Mouse (Mus musculus) midbrain, embryonic 11.5 days (tissue): ENCODE data around the gene Grik3. TPM values are rescaled to one million over a fixed set of nuclear protein-coding genes. Genes with fewer than 3 reads are reported as not detected.

Experiments
- ATAC-seq: fragments of 200-750 bp; cut with Nextera tagmentation; 2 replicates; pipeline ENCODE4 v1.8.0; 2017; ENCODE audit warnings: moderate TSS enrichment, moderate library complexity; ENCODE audit not compliant: low FRiP score
- DNase-seq: peaks from one replicate; pipeline ENCODE4 v3.0.0; 2015; ENCODE audit warnings: low spot score; ENCODE audit errors: missing footprints
- H3K27ac ChIP-seq: fragments of 300-500 bp; sonication (generic); 2 replicates; pipeline ENCODE4 v1.5.1; 2014; ENCODE audit warnings: low read depth, low read length
- H3K27me3 ChIP-seq: fragments of 300-500 bp; sonication (generic); 2 replicates; pipeline ENCODE4 v1.6.1; 2014; ENCODE audit warnings: mild to moderate bottlenecking, low read length, moderate library complexity, mixed read lengths; ENCODE audit not compliant: control insufficient read depth, insufficient read depth
- H3K36me3 ChIP-seq: fragments of 300-500 bp; sonication (generic); 2 replicates; pipeline ENCODE4 v1.6.1; 2014; ENCODE audit warnings: mild to moderate bottlenecking, low read length, moderate library complexity, mixed read lengths; ENCODE audit not compliant: control insufficient read depth, insufficient read depth
- H3K4me1 ChIP-seq: fragments of 300-500 bp; sonication (generic); 2 replicates; pipeline ENCODE4 v1.6.1; 2014; ENCODE audit warnings: low read length; ENCODE audit not compliant: control insufficient read depth, insufficient read depth
- H3K4me2 ChIP-seq: fragments of 300-500 bp; sonication (generic); 2 replicates; pipeline ENCODE4 v1.6.1; 2014; ENCODE audit warnings: mild to moderate bottlenecking, moderate library complexity
- H3K4me3 ChIP-seq: fragments of 300-500 bp; sonication (generic); 2 replicates; pipeline ENCODE4 v1.5.1; 2014; ENCODE audit warnings: low read depth, low read length
- H3K9ac ChIP-seq: fragments of 300-500 bp; sonication (generic); 2 replicates; pipeline ENCODE4 v1.6.1; 2014; ENCODE audit warnings: low read length
- H3K9me3 ChIP-seq: fragments of 300-500 bp; sonication (generic); 2 replicates; pipeline ENCODE4 v1.6.1; 2016; ENCODE audit warnings: low read length; ENCODE audit not compliant: control insufficient read depth
- WGBS: fragments of 180-500 bp; shearing (Covaris S2); extraction: QIAGEN DNeasy Blood & Tissue Kit; methylation state at CpG from one replicate; pipeline ENCODE4 v1.1.7; 2014; 5-methylcytosine and 5-hydroxymethylcytosine counted together
- polyA plus RNA-seq: library from polyadenylated mRNA; unstranded; fragments of >200 nt; fragmentation: Nextera tagmentation; extraction: Ambion mirVana; gene quantifications from 2 replicates; pipeline ENCODE4 v1.2.1, GENCODE M21; 2014

The Grik3 gene
- polyA plus RNA-seq, 1 experiment from 2014 or later = 0.60 TPM

GRCm38 (mm10) chr4:125488796-125489637, 1.5 kb upstream of the Grik3 start:
- 2% methylated on average over 26 of the region's 26 CpGs for WGBS
- no peak overlapping the region for H3K4me3 ChIP-seq
- H3K27me3 ChIP-seq = peaks cover 98% of the 10 kb centered on the region
- no peaks in the 10 kb centered on the region for H3K36me3 ChIP-seq
- H3K9ac ChIP-seq = no peak overlapping the region
- DNase-seq = peak; percentile 92
- ATAC-seq = no peak
- no peak overlapping the region for H3K27ac ChIP-seq
- H3K4me2 ChIP-seq = peak overlapping the region; percentile 81; the same call in 1 of the 2 replicates
- H3K4me1 ChIP-seq = peaks cover 53% of the 10 kb centered on the region
- H3K9me3 ChIP-seq = no peaks in the 10 kb centered on the region

GRCm38 (mm10) chr4:125489901-125490590, 454 bp upstream of the Grik3 start:
- WGBS = under 1% methylated on average over 74 of the region's 81 CpGs
- H3K27me3 ChIP-seq = peaks cover 99% of the 10 kb centered on the region
- peak; percentile 47 for ATAC-seq
- H3K9me3 ChIP-seq = no peaks in the 10 kb centered on the region
- H3K9ac ChIP-seq = peak overlapping the region; percentile 57
- no peaks in the 10 kb centered on the region for H3K36me3 ChIP-seq
- H3K4me1 ChIP-seq = peaks cover 54% of the 10 kb centered on the region
- peak overlapping the region; percentile 45 for H3K4me3 ChIP-seq
- peak overlapping the region; percentile 81 for H3K4me2 ChIP-seq
- H3K27ac ChIP-seq = no peak overlapping the region
- DNase-seq = peak; percentile 95

GRCm38 (mm10) chr4:125491505-125492121, 1.1 kb downstream of the Grik3 start:
- Histone ChIP-seq H3K9ac (peak overlapping the region; percentile 22), H3K9me3 (no peaks in the 10 kb centered on the region), H3K27ac (no peak overlapping the region), H3K27me3 (peaks cover 91% of the 10 kb centered on the region), H3K4me1 (peaks cover 43% of the 10 kb centered on the region), H3K4me2 (peak overlapping the region; percentile 81), H3K36me3 (no peaks in the 10 kb centered on the region), H3K4me3 (peak overlapping the region; percentile 45)
- under 1% methylated on average over 42 of the region's 42 CpGs for WGBS
- ATAC-seq (no peak), DNase-seq (peak; percentile 93)

GRCm38 (mm10) chr4:125492122-125492505, 1.6 kb downstream of the Grik3 start:
- peaks cover 42% of the 10 kb centered on the region for H3K4me1 ChIP-seq

GRCm38 (mm10) chr4:125492706-125493105, 2.2 kb downstream of the Grik3 start:
- DNase-seq = no peak
- 19% methylated on average over 9 of the region's 9 CpGs for WGBS

More at GRCm38 (mm10) chr4:125492122-125492505, 1.6 kb downstream of the Grik3 start:
- 16% methylated on average over 9 of the region's 9 CpGs for WGBS
- peak overlapping the region; percentile 81 for H3K4me2 ChIP-seq
- no peaks in the 10 kb centered on the region for H3K36me3 ChIP-seq
- peak overlapping the region; percentile 22; the same call in 1 of the 2 replicates for H3K9ac ChIP-seq
- H3K27ac ChIP-seq = no peak overlapping the region
- ATAC-seq (no peak), DNase-seq (peak; percentile 90)
- peak overlapping the region; percentile 45 for H3K4me3 ChIP-seq
- H3K9me3 ChIP-seq = no peaks in the 10 kb centered on the region
- peaks cover 86% of the 10 kb centered on the region for H3K27me3 ChIP-seq

GRCm38 (mm10) chr4:125493124-125493523, 2.6 kb downstream of the Grik3 start:
- Histone ChIP-seq H3K9ac (no peak overlapping the region), H3K4me3 (no peak overlapping the region), H3K9me3 (no peaks in the 10 kb centered on the region), H3K27me3 (peaks cover 79% of the 10 kb centered on the region), H3K36me3 (no peaks in the 10 kb centered on the region), H3K4me2 (no peak overlapping the region), H3K27ac (no peak overlapping the region), H3K4me1 (peaks cover 35% of the 10 kb centered on the region)
- ATAC-seq = no peak
- 4% methylated on average over 8 of the region's 8 CpGs for WGBS
- DNase-seq = no peak

More at GRCm38 (mm10) chr4:125492706-125493105, 2.2 kb downstream of the Grik3 start:
- Histone ChIP-seq H3K9me3 (no peaks in the 10 kb centered on the region), H3K9ac (no peak overlapping the region), H3K27me3 (peaks cover 82% of the 10 kb centered on the region), H3K4me3 (no peak overlapping the region), H3K4me1 (peaks cover 39% of the 10 kb centered on the region), H3K36me3 (no peaks in the 10 kb centered on the region), H3K4me2 (no peak overlapping the region), H3K27ac (no peak overlapping the region)
- no peak for ATAC-seq

GRCm38 (mm10) chr4:125495477-125495876, 5.0 kb downstream of the Grik3 start:
- DNase-seq (no peak), ATAC-seq (no peak)
- no peak overlapping the region for H3K9ac ChIP-seq
- 26% methylated on average over 8 of the region's 8 CpGs for WGBS
- no peak overlapping the region for H3K4me3 ChIP-seq
- H3K9me3 ChIP-seq = no peaks in the 10 kb centered on the region
- peaks cover 60% of the 10 kb centered on the region for H3K27me3 ChIP-seq
- H3K36me3 ChIP-seq = no peaks in the 10 kb centered on the region
- H3K4me1 ChIP-seq = peaks cover 24% of the 10 kb centered on the region
- H3K27ac ChIP-seq = no peak overlapping the region
- H3K4me2 ChIP-seq = no peak overlapping the region

- DNase-seq (no peak), ATAC-seq (no peak)
- Histone ChIP-seq H3K27ac (no peak overlapping the region), H3K4me3 (no peak overlapping the region), H3K36me3 (no peaks in the 10 kb centered on the region), H3K9ac (no peak overlapping the region), H3K4me1 (peaks cover 11% of the 10 kb centered on the region), H3K27me3 (peaks cover 45% of the 10 kb centered on the region), H3K4me2 (no peak overlapping the region), H3K9me3 (no peaks in the 10 kb centered on the region)
- 0% methylated on average over 1 of the region's 1 CpGs for whole genome bisulfite sequencing
These were observed 6.5 kb downstream of the Grik3 start for GRCm38 (mm10) chr4:125497001-125497400.
